Mouse (Mus musculus) E14TG2a.4 (cell line): ENCODE measurements around the gene Pqlc2.
A peak's percentile ranks its signal among the peaks of the same experiment; 100 is the strongest.

ENCODE experiments used
- H3K27me3 ChIP-seq: 2 replicates; pipeline ENCODE4 v1.6.1; 2014; ENCODE audit warnings: low read length, control low read depth; ENCODE audit not compliant: insufficient read depth
- H3K36me3 ChIP-seq: 2 replicates; pipeline ENCODE4 v1.6.1; 2014; ENCODE audit warnings: low read length, control low read depth; ENCODE audit not compliant: insufficient read depth
- H3K4me1 ChIP-seq: replicated peaks from 2 replicates; pipeline ENCODE4 v1.6.1; 2014; ENCODE audit warnings: low read depth, low read length, control low read depth
- H3K4me3 ChIP-seq: replicated peaks from 2 replicates; pipeline ENCODE4 v1.5.1; 2014; ENCODE audit warnings: mild to moderate bottlenecking, low read length
- H3K9me3 ChIP-seq: 2 replicates; pipeline ENCODE4 v1.6.1; 2014; ENCODE audit warnings: low read length, control low read depth
- CTCF ChIP-seq: conservative IDR thresholded peaks from 2 replicates; pipeline ENCODE4 v1.5.1; 2014; ENCODE audit warnings: low read length
- NANOG ChIP-seq: IDR thresholded peaks from 2 replicates; pipeline ENCODE4 v1.6.1; 2014; ENCODE audit warnings: borderline replicate concordance, low read length, mixed read lengths
- POU5F1 ChIP-seq: IDR thresholded peaks from 2 replicates; pipeline ENCODE4 v1.6.1; 2014; ENCODE audit warnings: low read length, borderline replicate concordance

Gene Pqlc2

GRCm38 (mm10) chr4:139312632-139313031 lies 2.1 kb upstream of the Pqlc2 start:
- Histone ChIP-seq H3K9me3 (no peaks in the 10 kb centered on the region), H3K27me3 (peaks cover 24% of the 10 kb centered on the region), H3K36me3 (peaks cover 40% of the 10 kb centered on the region), H3K4me1 (peaks cover 43% of the 10 kb centered on the region), H3K4me3 (no peak overlapping the region; the same call in 1 of the 2 replicates)
- TF ChIP-seq CTCF (peak; percentile 54), POU5F1 (no peak)

- peaks cover 24% of the 10 kb centered on the region for H3K27me3 ChIP-seq
- peaks cover 36% of the 10 kb centered on the region for H3K36me3 ChIP-seq
- peaks cover 33% of the 10 kb centered on the region for H3K4me1 ChIP-seq
- H3K9me3 ChIP-seq: no peaks in the 10 kb centered on the region
- no peak for TF ChIP-seq CTCF
- no peak for TF ChIP-seq POU5F1
- TF ChIP-seq NANOG: no peak
- H3K4me3 ChIP-seq: peak overlapping the region; percentile 99
Observed at GRCm38 (mm10) chr4:139311707-139312106, 1.2 kb upstream of the Pqlc2 start.

DNA sequence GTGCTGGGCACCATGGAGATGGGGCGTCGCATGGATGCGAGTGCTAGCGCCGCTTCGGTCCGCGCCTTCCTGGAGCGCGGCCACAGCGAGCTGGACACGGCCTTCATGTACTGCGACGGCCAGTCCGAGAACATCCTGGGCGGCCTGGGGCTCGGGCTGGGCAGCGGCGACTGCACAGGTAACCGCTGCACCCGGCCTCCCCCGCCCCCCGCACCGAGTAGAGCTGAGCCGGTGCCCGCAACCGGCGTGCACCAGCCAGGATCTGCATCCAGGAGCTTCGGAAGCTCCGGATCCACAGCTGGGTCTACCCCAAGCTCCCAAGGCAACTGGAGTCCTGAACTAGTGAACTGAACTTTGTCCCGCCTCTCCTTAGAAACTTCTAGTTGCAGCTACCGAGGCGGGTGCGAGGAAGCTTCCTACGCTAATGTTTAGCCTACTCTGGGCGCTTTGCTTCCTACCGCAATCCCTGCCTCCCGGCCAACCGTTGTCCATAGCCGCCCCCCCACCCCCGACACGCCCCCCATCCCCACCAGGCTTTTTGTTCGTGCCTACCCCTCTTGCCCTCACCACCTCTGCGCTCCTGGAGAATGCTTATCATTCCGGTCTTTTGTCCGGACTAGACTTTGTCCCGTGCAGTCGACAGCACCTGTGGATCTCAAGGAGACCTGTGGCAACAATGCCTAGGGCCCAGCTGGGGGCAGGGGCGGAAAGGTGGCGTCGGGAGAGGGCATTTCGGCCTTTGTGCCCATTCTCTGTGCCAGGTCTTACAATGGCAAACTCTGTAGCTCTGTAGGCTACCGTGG lies 592 bp upstream of the Pqlc2 start:
- H3K4me1 ChIP-seq: peaks cover 36% of the 10 kb centered on the region
- no peaks in the 10 kb centered on the region for H3K9me3 ChIP-seq
- H3K36me3 ChIP-seq: peaks cover 39% of the 10 kb centered on the region
- TF ChIP-seq CTCF (no peak), POU5F1 (no peak), NANOG (no peak)
- H3K27me3 ChIP-seq: peaks cover 24% of the 10 kb centered on the region
- H3K4me3 ChIP-seq: peak overlapping the region; percentile 99

DNA sequence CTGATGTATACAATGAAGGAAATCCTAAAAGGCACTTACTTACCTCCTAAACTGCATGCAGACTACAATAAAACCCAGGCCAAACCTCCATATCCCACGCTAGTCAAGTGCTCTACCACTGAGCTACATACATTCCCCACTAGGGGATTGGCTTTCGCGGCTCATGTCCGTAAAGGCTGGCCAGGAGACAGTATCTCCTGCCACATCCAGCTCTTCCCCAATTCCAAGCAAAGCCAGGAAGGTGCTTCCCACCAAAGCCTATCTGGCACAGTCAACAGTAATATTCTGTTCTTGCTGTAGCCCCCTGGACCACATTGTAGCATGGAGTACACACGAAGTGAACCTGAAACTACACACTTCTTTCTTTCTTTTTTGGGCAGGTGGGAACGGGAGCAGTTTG lies 857 bp downstream of the Pqlc2 start:
- peaks cover 36% of the 10 kb centered on the region for H3K36me3 ChIP-seq
- peaks cover 42% of the 10 kb centered on the region for H3K4me1 ChIP-seq
- H3K27me3 ChIP-seq: peaks cover 24% of the 10 kb centered on the region
- TF ChIP-seq POU5F1: no peak
- no peak; the same call in 1 of the 2 replicates for TF ChIP-seq CTCF
- no peak for TF ChIP-seq NANOG
- peak overlapping the region; percentile 99 for H3K4me3 ChIP-seq
- no peaks in the 10 kb centered on the region for H3K9me3 ChIP-seq

- no peak for TF ChIP-seq CTCF
- no peak for TF ChIP-seq POU5F1
- no peak for TF ChIP-seq NANOG
- no peak overlapping the region for H3K4me3 ChIP-seq
- no peaks in the 10 kb centered on the region for H3K9me3 ChIP-seq
- H3K36me3 ChIP-seq: peaks cover 27% of the 10 kb centered on the region
- H3K27me3 ChIP-seq: peaks cover 24% of the 10 kb centered on the region
- peaks cover 48% of the 10 kb centered on the region for H3K4me1 ChIP-seq
Observed at GRCm38 (mm10) chr4:139307916-139308315, 2.6 kb downstream of the Pqlc2 start.

DNA sequence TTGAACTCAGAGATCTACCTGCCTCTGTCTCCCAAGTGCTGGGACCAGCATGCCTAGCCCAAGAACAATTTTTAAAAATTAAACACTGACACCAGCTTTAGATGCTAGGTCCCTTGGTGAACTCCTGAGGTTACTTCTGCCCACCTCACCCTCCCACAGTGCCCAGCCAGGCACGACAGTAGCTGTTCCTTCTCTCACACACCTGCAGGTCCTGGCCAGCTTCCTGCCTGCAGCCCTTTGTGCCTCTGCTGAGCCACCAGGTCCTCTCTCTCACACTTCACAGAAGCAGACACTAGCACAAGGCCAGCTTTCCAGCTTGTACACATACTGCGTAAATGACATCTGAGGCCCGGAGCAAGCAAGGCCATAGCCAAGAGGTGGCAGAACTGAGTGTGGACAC lies 5.0 kb downstream of the Pqlc2 start:
- Histone ChIP-seq H3K9me3 (no peaks in the 10 kb centered on the region), H3K36me3 (peaks cover 42% of the 10 kb centered on the region), H3K27me3 (peaks cover 9% of the 10 kb centered on the region), H3K4me1 (peaks cover 59% of the 10 kb centered on the region), H3K4me3 (no peak overlapping the region)
- TF ChIP-seq POU5F1: no peak
- no peak for TF ChIP-seq NANOG
- TF ChIP-seq CTCF: no peak

DNA sequence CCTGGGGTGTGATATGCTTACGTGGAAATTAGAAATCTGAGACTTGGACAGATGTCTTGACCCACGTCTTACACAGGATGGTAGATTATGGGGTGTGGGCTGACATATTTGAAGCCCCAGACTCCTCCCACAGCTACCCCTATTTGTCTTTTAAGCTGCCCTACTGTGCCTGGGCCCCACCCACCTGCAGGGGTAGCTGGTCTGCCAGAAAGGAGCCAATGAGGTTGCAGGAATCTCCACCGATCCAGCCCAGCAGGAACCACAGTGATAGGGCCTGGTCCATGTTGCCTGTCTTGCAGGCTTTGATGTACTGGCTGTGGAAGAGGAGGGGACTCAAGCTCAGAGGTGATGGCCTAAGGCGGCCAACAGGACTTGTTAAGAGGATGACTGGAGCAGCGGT lies 8.3 kb downstream of the Pqlc2 start:
- TF ChIP-seq CTCF: no peak
- no peak for TF ChIP-seq POU5F1
- no peak for TF ChIP-seq NANOG
- peaks cover 44% of the 10 kb centered on the region for H3K4me1 ChIP-seq
- H3K9me3 ChIP-seq: no peaks in the 10 kb centered on the region
- peaks cover 67% of the 10 kb centered on the region for H3K36me3 ChIP-seq
- peak overlapping the region; percentile 48 for H3K4me3 ChIP-seq
- H3K27me3 ChIP-seq: no peaks in the 10 kb centered on the region

DNA sequence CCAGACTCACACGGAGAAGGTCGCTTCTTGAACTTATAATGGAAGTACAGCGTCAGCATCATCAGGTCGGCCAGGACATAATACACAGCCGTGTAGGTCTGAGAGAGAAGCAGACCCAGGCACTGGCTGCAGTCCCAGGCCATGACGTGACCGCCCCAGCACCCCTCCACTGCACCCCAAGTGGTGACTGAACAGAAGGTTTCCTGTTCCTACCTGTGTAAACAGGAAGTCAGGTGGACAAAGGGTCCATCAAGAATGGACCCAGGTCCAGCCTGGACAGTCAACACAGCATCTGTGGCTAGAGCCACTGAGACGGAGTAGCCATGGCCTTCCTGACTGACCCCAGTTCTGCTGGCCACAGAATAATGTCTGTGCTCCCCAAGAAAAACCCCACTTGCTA lies 8.7 kb downstream of the Pqlc2 start:
- Histone ChIP-seq H3K27me3 (no peaks in the 10 kb centered on the region), H3K4me3 (no peak overlapping the region), H3K4me1 (peaks cover 44% of the 10 kb centered on the region), H3K9me3 (no peaks in the 10 kb centered on the region), H3K36me3 (peaks cover 64% of the 10 kb centered on the region)
- no peak for TF ChIP-seq NANOG
- TF ChIP-seq POU5F1: no peak
- no peak for TF ChIP-seq CTCF
